12 mouse cellular contexts compared by ENCODE assay signal in genomic region chr3:55788621-55789201, GRCm38 (mm10). TPM values are rescaled to one million over a fixed set of nuclear protein-coding genes. Genes with fewer than 3 reads are reported as not detected.
DNase-seq lines count a peak whose midpoint lies in the region; ATAC-seq lines count a peak whose summit lies in the region.
"Had no signal": no experiment of that assay in that cellular context is flagged by ENCODE, and none has a peak within 500 bp of the region (broad histone marks: within the 10 kb centered on the region; RNA-seq: fewer than 3 reads in every experiment).

No protein-coding gene starts in this region.

- H3K9ac ChIP-seq in embryonic facial prominence, embryonic 12.5 days, result no peak overlapping the region
- H3K9ac ChIP-seq in limb, embryonic 11.5 days (ENCODE audit: low read length), result no peak overlapping the region
- H3K9ac ChIP-seq in neural tube, embryonic 14.5 days (replicated peaks; ENCODE audit: low read depth, low read length), result no peak overlapping the region
- H3K9ac ChIP-seq: kidney, embryonic 15.5 days had no signal

- WGBS in embryonic facial prominence, embryonic 12.5 days, result 17% methylated on average over 5 of the region's 5 CpGs
- WGBS in limb, embryonic 11.5 days, result 15% methylated on average over 5 of the region's 5 CpGs
- 23% methylated on average over 5 of the region's 5 CpGs for WGBS in neural tube, embryonic 14.5 days

- no peak for ATAC-seq in embryonic facial prominence, embryonic 12.5 days (ENCODE audit: insufficient number of reproducible peaks, insufficient read depth, low FRiP score, low TSS enrichment)
- no peak for ATAC-seq in limb, embryonic 11.5 days (ENCODE audit: insufficient number of reproducible peaks, low FRiP score, low TSS enrichment, low read depth)
- no peak for ATAC-seq in neural tube, embryonic 14.5 days (ENCODE audit: low read depth)

- H3K4me3 ChIP-seq in embryonic facial prominence, embryonic 12.5 days, result no peak overlapping the region
- no peak overlapping the region for H3K4me3 ChIP-seq in limb, embryonic 11.5 days (ENCODE audit: low read depth, low read length)
- no peak overlapping the region for H3K4me3 ChIP-seq in neural tube, embryonic 14.5 days (ENCODE audit: low read depth, low read length)
- H3K4me3 ChIP-seq: myocyte had no signal

- H3K36me3 ChIP-seq in embryonic facial prominence, embryonic 12.5 days, result no peaks in the 10 kb centered on the region
- no peaks in the 10 kb centered on the region for H3K36me3 ChIP-seq in limb, embryonic 11.5 days (ENCODE audit: control insufficient read depth, insufficient read depth, low read length)
- H3K36me3 ChIP-seq in neural tube, embryonic 14.5 days (ENCODE audit: control insufficient read depth, insufficient read depth, low read length), result no peaks in the 10 kb centered on the region
- H3K36me3 ChIP-seq: kidney, embryonic 15.5 days had no signal

- H3K9me3 ChIP-seq in embryonic facial prominence, embryonic 12.5 days, result no peaks in the 10 kb centered on the region
- H3K9me3 ChIP-seq in limb, embryonic 11.5 days (ENCODE audit: control insufficient read depth, low read length), result no peaks in the 10 kb centered on the region
- H3K9me3 ChIP-seq in neural tube, embryonic 14.5 days (ENCODE audit: control insufficient read depth, low read length), result no peaks in the 10 kb centered on the region
- H3K9me3 ChIP-seq: kidney, embryonic 15.5 days had no signal

- H3K4me1 ChIP-seq in embryonic facial prominence, embryonic 12.5 days, result peaks cover 12% of the 10 kb centered on the region
- H3K4me1 ChIP-seq in limb, embryonic 11.5 days (ENCODE audit: control insufficient read depth, insufficient read depth, low read length), result peaks cover 7% of the 10 kb centered on the region; the same call in 1 of the 2 replicates
- H3K4me1 ChIP-seq in neural tube, embryonic 14.5 days (ENCODE audit: control insufficient read depth, insufficient read depth, low read length), result peaks cover 8% of the 10 kb centered on the region; the same call in 1 of the 2 replicates

- 0 out of 2 replicates have a peak overlapping the region, but pooled peaks have one; percentile 9 for H3K4me2 ChIP-seq in embryonic facial prominence, embryonic 12.5 days (replicated peaks)
- no peak overlapping the region for H3K4me2 ChIP-seq in limb, embryonic 11.5 days (ENCODE audit: low read depth, severe bottlenecking)
- H3K4me2 ChIP-seq in neural tube, embryonic 14.5 days (ENCODE audit: low read depth, low read length), result 0 out of 2 replicates have a peak overlapping the region, but pooled peaks have one; percentile 24

- no peak overlapping the region for H3K27ac ChIP-seq in embryonic facial prominence, embryonic 12.5 days
- H3K27ac ChIP-seq in limb, embryonic 11.5 days (replicated peaks; ENCODE audit: low read depth, low read length), result no peak overlapping the region
- H3K27ac ChIP-seq in neural tube, embryonic 14.5 days (ENCODE audit: low read depth, low read length), result peak overlapping the region; percentile 55
- H3K27ac ChIP-seq: kidney, embryonic 15.5 days had no signal

- peak; percentile 43 for DNase-seq in embryo, embryonic 10.5 days (ENCODE audit: low spot score)
- no peak for DNase-seq in embryo, embryonic 10 days (ENCODE audit: low spot score)
- peak; percentile 18 for DNase-seq in limb, embryonic 11.5 days (ENCODE audit: low spot score)
- no peak for DNase-seq in frontal cortex, postnatal 14 days (ENCODE audit: low spot score in 2 of 2)
- no peak for DNase-seq in frontal cortex, postnatal 25 days (ENCODE audit: low spot score in 2 of 2)
- DNase-seq in testis, postnatal 10 days (ENCODE audit: low spot score), result no peak
- DNase-seq: lung, postnatal 36 days; spleen, adult 18-20 months had no signal

- peaks cover 3% of the 10 kb centered on the region; the same call in 1 of the 2 replicates for H3K27me3 ChIP-seq in embryonic facial prominence, embryonic 12.5 days
- H3K27me3 ChIP-seq in limb, embryonic 11.5 days (ENCODE audit: control insufficient read depth, insufficient read depth, low read length), result no peaks in the 10 kb centered on the region
- H3K27me3 ChIP-seq in neural tube, embryonic 14.5 days (ENCODE audit: control insufficient read depth, insufficient read depth, low read length), result no peaks in the 10 kb centered on the region

RNA-seq across cellular contexts. Expression of gene Mab21l1, which starts 6.4 kb away (rescaled TPM):
- 70.0 and 78.4 TPM in 2 replicates for polyA plus RNA-seq in embryonic facial prominence, embryonic 12.5 days (2016; fragmentation: Nextera tagmentation; extraction: Ambion mirVana)
- 81.1 and 84.6 TPM in 2 replicates for polyA plus RNA-seq in limb, embryonic 11.5 days (2014; fragmentation: Nextera tagmentation; extraction: Ambion mirVana)
- 99.9 and 112 TPM in 2 replicates for polyA plus RNA-seq in neural tube, embryonic 14.5 days (2014; fragmentation: Nextera tagmentation; extraction: Ambion mirVana)

Comparison
In these comparisons a context has a peak if more than half of its experiments do, and no peak if none do; other contexts are left out.
1. DNase-seq: peak in embryo, embryonic 10.5 days (single experiment) and limb, embryonic 11.5 days (single experiment); none in embryo, embryonic 10 days (single experiment), frontal cortex, postnatal 14 days (0 of 2), frontal cortex, postnatal 25 days (0 of 2) and testis, postnatal 10 days (single experiment).